Mouse (Mus musculus) cerebellum, adult 11 months (tissue): Measurements from ENCODE around the gene Pogz.
"Not testable (repeated sequence)": the region's sequence is repeated elsewhere in the genome, so short reads cannot be mapped to it uniquely, and the experiment has no call there.

ENCODE experiments used
- DNase-seq: peaks from one replicate; pipeline ENCODE4 v3.0.0; 2022

The Pogz gene

GRCm38 (mm10) chr3:94917816-94918361, 80.5 kb downstream of the Pogz start:
- DNase-seq: no peak

DNA sequence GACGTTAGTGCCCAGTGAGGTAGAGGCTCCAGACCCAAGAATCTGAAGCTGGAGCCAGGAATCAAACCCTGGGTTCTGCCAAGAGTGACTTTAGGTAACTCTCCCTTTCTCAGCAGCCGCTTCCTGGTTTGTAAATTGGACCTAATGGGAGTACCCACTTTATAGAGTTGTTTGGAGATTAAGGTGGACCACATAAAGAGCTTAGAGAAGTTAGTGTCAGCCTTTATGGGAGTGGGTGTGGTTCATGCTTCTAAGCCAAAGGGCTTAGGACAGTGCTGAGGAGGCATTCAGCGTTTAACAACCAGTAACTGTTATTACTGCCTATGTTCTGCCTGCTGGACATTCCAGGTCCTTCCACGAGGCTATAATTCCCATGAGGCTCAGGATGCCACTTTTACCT, 81.5 kb downstream of the Pogz start:
- DNase-seq: no peak

DNA sequence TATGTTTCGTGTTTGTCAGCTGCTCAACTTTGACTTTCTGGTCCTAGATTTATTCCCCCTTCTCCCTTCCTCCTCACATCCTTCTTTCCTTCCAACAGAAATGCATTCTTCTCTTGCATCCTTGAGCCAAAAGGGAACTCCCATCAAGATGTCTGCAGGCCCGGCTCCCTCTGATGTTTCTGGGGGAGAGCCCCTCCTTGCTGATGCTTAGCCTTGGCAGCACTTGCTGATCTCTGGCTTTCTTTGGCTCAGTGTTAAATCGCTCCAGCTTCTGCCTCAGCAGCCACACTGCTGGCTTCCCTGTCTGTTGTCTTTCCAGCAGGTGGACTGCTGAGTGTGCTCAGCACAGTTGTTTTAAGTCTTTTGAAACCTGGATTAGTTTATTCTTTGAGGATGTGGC, 83.7 kb downstream of the Pogz start:
- DNase-seq: no peak

GRCm38 (mm10) chr3:94922333-94922732, 85.0 kb downstream of the Pogz start:
- DNase-seq: no peak

DNA sequence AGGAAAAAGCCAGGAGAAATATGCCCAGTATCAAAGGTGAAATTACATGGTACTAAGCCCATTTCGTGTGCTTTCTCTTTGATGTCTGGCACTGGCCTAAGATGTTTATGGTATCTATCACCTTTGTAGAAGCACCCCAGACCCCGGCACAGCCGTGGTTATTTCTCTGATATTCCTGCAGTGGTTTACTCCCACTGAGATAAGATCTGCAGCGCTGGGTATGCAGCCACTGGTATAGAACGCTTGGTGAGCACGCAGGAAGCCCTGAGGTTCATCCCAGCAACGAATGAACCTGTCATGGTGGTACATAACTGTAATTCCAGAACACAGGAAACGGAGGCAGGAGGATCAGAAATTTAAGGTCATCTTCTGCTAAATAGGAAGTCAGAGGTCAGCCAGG, 87.3 kb downstream of the Pogz start:
- DNase-seq: no peak

GRCm38 (mm10) chr3:94926301-94926736, 89.0 kb downstream of the Pogz start:
- not testable (repeated sequence) for DNase-seq

DNA sequence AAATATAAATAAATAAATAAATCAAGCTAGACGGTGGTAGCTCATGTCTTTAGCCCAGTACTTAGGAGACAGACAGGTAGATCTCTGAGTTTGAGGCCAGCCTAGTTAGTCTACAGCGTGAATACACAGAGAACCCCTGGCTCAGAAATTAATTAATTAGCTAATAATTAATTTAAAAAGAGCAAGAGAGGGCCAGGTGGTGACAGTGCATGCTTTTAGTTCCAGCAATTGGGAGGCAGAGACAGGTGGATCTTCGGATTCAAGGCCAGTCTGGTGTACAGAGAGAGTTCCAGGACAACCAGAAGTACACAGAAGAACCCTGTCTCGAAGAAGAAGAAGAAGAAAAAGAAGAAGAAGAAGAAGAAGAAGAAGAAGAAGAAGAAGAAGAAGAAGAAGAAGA, 91.6 kb downstream of the Pogz start:
- DNase-seq: not testable (repeated sequence)

GRCm38 (mm10) chr3:94930386-94931266, 93.3 kb downstream of the Pogz start:
- DNase-seq: not testable (repeated sequence)

GRCm38 (mm10) chr3:94931427-94932082, 94.2 kb downstream of the Pogz start:
- DNase-seq: not testable (repeated sequence)
